8 mouse cellular contexts compared by ENCODE assay signal in genomic region chr4:139616276-139617000, GRCm38 (mm10). TPM values are rescaled to one million over a fixed set of nuclear protein-coding genes. Genes with fewer than 3 reads are reported as not detected.
A peak's percentile ranks its signal among the peaks of the same experiment; 100 is the strongest.
DNase-seq lines count a peak whose midpoint lies in the region; ATAC-seq lines count a peak whose summit lies in the region.

No protein-coding gene starts in this region.

- peak overlapping the region; percentile 70 for H3K9ac ChIP-seq in forebrain, embryonic 12.5 days
- H3K9ac ChIP-seq in liver, embryonic 15.5 days = peak overlapping the region; percentile 57
- H3K9ac ChIP-seq in neural tube, embryonic 13.5 days = peak overlapping the region; percentile 50

- peaks cover 17% of the 10 kb centered on the region for H3K36me3 ChIP-seq in forebrain, embryonic 12.5 days (replicated peaks)
- H3K36me3 ChIP-seq in liver, embryonic 15.5 days (replicated peaks) = peaks cover 28% of the 10 kb centered on the region
- H3K36me3 ChIP-seq in neural tube, embryonic 13.5 days = peaks cover 42% of the 10 kb centered on the region

- DNase-seq in embryo, embryonic 10 days (ENCODE audit: low spot score) = peak; percentile 82
- DNase-seq in embryo, embryonic 9.5 days (ENCODE audit: extremely low spot score) = no peak
- DNase-seq in induced T-regulatory cell, adult 2 months (ENCODE audit: low read depth) = peak; percentile 88
- no peak for DNase-seq in left cerebral cortex, adult 8-10 months (ENCODE audit: low spot score in 2 of 2)
- no peak for DNase-seq in cerebellum, adult 8-10 months

- peak; percentile 88 for ATAC-seq in forebrain, embryonic 12.5 days (ENCODE audit: low FRiP score)
- peak; percentile 87 for ATAC-seq in liver, embryonic 15.5 days (ENCODE audit: insufficient read depth)
- ATAC-seq in neural tube, embryonic 13.5 days (ENCODE audit: low read depth) = no peak; the same call in 1 of the 2 replicates

- peak overlapping the region; percentile 66 for H3K27ac ChIP-seq in forebrain, embryonic 12.5 days
- H3K27ac ChIP-seq in liver, embryonic 15.5 days (replicated peaks) = peak overlapping the region; percentile 60
- H3K27ac ChIP-seq in neural tube, embryonic 13.5 days (replicated peaks) = peak overlapping the region; percentile 11

- H3K27me3 ChIP-seq in forebrain, embryonic 12.5 days = 0 out of 2 replicates have a peak, but pooled peaks cover 2% of the 10 kb centered on the region
- no peaks in the 10 kb centered on the region for H3K27me3 ChIP-seq in liver, embryonic 15.5 days
- no peaks in the 10 kb centered on the region for H3K27me3 ChIP-seq in neural tube, embryonic 13.5 days

- peak overlapping the region; percentile 78 for H3K4me2 ChIP-seq in forebrain, embryonic 12.5 days
- peak overlapping the region; percentile 79 for H3K4me2 ChIP-seq in liver, embryonic 15.5 days
- peak overlapping the region; percentile 43 for H3K4me2 ChIP-seq in neural tube, embryonic 13.5 days

- peak overlapping the region; percentile 54 for H3K4me3 ChIP-seq in forebrain, embryonic 12.5 days (replicated peaks)
- peak overlapping the region; percentile 65 for H3K4me3 ChIP-seq in liver, embryonic 15.5 days (replicated peaks)
- H3K4me3 ChIP-seq in neural tube, embryonic 13.5 days = peak overlapping the region; percentile 25

- H3K9me3 ChIP-seq in forebrain, embryonic 12.5 days = no peaks in the 10 kb centered on the region
- H3K9me3 ChIP-seq in liver, embryonic 15.5 days (replicated peaks) = no peaks in the 10 kb centered on the region
- 0 out of 2 replicates have a peak, but pooled peaks cover 3% of the 10 kb centered on the region for H3K9me3 ChIP-seq in neural tube, embryonic 13.5 days

- WGBS in forebrain, embryonic 12.5 days = 6% methylated on average over 24 of the region's 24 CpGs
- WGBS in liver, embryonic 15.5 days (ENCODE audit: insufficient replicate concordance) = 2% methylated on average over 24 of the region's 24 CpGs
- WGBS in neural tube, embryonic 13.5 days = 19% methylated on average over 24 of the region's 24 CpGs

- peaks cover 19% of the 10 kb centered on the region for H3K4me1 ChIP-seq in forebrain, embryonic 12.5 days
- peaks cover 37% of the 10 kb centered on the region for H3K4me1 ChIP-seq in liver, embryonic 15.5 days (replicated peaks)
- peaks cover 22% of the 10 kb centered on the region for H3K4me1 ChIP-seq in neural tube, embryonic 13.5 days (replicated peaks)

RNA-seq across cellular contexts. Expression of gene Aldh4a1, which starts 6.2 kb away (rescaled TPM):
- polyA plus RNA-seq in forebrain, embryonic 12.5 days (2016; fragmentation: Nextera tagmentation; extraction: Ambion mirVana) = 19.0 and 19.3 TPM in 2 replicates
- 85.0 and 99.8 TPM in 2 replicates for polyA plus RNA-seq in liver, embryonic 15.5 days (2015; fragmentation: Nextera tagmentation; extraction: Ambion mirVana)
- 23.6 and 24.5 TPM in 2 replicates for polyA plus RNA-seq in neural tube, embryonic 13.5 days (2015; fragmentation: Nextera tagmentation; extraction: Ambion mirVana)
- 10 to 100 TPM; 17.4 to 19.5 (median 19.0) TPM for total RNA-seq in left cerebral cortex, adult 8-10 months (2022)

RNA-seq across cellular contexts. Expression of gene Gm21969, which starts 13.5 kb away (rescaled TPM):
- not detected in 2 replicates for polyA plus RNA-seq in forebrain, embryonic 12.5 days (2016; fragmentation: Nextera tagmentation; extraction: Ambion mirVana)
- not detected in 2 replicates for polyA plus RNA-seq in liver, embryonic 15.5 days (2015; fragmentation: Nextera tagmentation; extraction: Ambion mirVana)
- not detected in 2 replicates for polyA plus RNA-seq in neural tube, embryonic 13.5 days (2015; fragmentation: Nextera tagmentation; extraction: Ambion mirVana)
- not detected for total RNA-seq in left cerebral cortex, adult 8-10 months (2022)

RNA-seq across cellular contexts. Expression of gene Tas1r2, which starts 36.9 kb away (rescaled TPM):
- polyA plus RNA-seq in forebrain, embryonic 12.5 days (2016; fragmentation: Nextera tagmentation; extraction: Ambion mirVana) = not detected in 2 replicates
- polyA plus RNA-seq in liver, embryonic 15.5 days (2015; fragmentation: Nextera tagmentation; extraction: Ambion mirVana) = not detected in 2 replicates
- polyA plus RNA-seq in neural tube, embryonic 13.5 days (2015; fragmentation: Nextera tagmentation; extraction: Ambion mirVana) = not detected in 2 replicates
- not detected for total RNA-seq in left cerebral cortex, adult 8-10 months (2022)

Comparison
In these comparisons a context has a peak if more than half of its experiments do, and no peak if none do; other contexts are left out.
1. DNase-seq: peak in embryo, embryonic 10 days (single experiment) and induced T-regulatory cell, adult 2 months (single experiment); none in embryo, embryonic 9.5 days (single experiment), left cerebral cortex, adult 8-10 months (0 of 2) and cerebellum, adult 8-10 months (single experiment).
2. H3K27ac ChIP-seq: peak in every context shown above with its lines; median percentile 66 in forebrain, embryonic 12.5 days; 60 in liver, embryonic 15.5 days; 11 in neural tube, embryonic 13.5 days.
3. Peak in every context shown above with its lines, with median percentiles within 50 percentile points of each other: H3K4me2 ChIP-seq, H3K4me3 ChIP-seq and H3K9ac ChIP-seq.